Mouse (Mus musculus): ENCODE measurements at regions not wholly inside any gene's neighbourhood (a gene's known extent, or its start where the extent isn't known, plus 50 kb on each side); places are given as distances from the start of the nearest gene placed in this dataset.

DNA sequence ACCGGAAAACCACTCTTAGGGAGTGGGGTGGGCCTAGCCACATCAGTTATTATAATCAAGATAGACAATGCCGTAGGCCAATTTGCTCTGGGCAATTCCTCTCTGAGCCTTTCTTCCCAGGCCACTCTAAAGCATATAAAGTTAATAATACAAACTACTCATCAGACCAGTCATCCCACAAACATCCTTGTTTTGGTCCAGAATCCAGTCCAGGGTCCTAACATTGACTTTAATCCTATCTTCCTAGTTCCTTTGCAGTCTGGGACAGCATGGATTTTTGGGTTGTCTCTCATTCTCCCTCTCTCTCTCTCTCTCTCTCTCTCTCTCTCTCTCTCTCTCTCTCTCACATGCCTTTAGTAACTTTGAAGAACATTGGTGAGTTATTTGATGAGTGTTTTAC is 92.3 kb downstream of the Akr1d1 start:
- no peak for TF ChIP-seq CTCF (IDR thresholded peaks at IDR 0.05; ENCODE audit: control insufficient read depth, insufficient read depth, low read length)
- TF ChIP-seq POLR2A (IDR thresholded peaks at IDR 0.05; ENCODE audit: borderline replicate concordance, control insufficient read depth, low read depth, low read length), result no peak

All from bone marrow, adult 2 months (tissue).